Mouse (Mus musculus) layer of hippocampus, adult 9-10 months (tissue): ENCODE data around the gene Cep131.

ENCODE experiments used
- DNase-seq: peaks from one replicate; pipeline ENCODE4 v3.0.0; 2022; ENCODE audit warnings: low spot score

Cep131 gene

GRCm38 (mm10) chr11:120051124-120051811 is 35.4 kb downstream of the Cep131 start:
- no peak for DNase-seq

DNA sequence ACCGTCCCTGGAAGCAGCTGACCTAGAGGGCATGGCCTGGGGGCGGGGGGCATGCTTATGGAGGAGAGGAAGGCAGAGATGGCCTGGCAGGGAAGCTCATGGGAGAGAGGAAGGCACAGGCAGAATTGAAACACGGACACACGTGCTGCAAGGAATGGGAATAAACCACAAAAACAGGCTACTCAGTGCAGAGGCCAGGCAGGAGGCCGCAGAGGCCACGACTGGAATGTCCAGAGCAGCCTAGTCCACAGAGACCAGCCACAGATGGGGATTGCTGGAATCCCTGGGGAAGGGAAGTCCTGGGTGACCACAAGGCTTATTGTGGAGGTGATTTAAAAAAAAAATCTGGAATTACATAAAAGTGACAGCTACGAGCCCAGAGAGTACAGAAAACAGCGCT is 37.6 kb downstream of the Cep131 start:
- DNase-seq, result no peak

- DNase-seq, result no peak
Measured at GRCm38 (mm10) chr11:120048252-120048556, 38.4 kb downstream of the Cep131 start.

- no peak for DNase-seq
Measured at GRCm38 (mm10) chr11:120047531-120048251, 38.9 kb downstream of the Cep131 start.

- DNase-seq, result no peak
Measured at GRCm38 (mm10) chr11:120046553-120047191, 40.0 kb downstream of the Cep131 start, which contains the start of gene Aatk. TSS of gene Aatk (minus strand) at chr11:120047167.

DNA sequence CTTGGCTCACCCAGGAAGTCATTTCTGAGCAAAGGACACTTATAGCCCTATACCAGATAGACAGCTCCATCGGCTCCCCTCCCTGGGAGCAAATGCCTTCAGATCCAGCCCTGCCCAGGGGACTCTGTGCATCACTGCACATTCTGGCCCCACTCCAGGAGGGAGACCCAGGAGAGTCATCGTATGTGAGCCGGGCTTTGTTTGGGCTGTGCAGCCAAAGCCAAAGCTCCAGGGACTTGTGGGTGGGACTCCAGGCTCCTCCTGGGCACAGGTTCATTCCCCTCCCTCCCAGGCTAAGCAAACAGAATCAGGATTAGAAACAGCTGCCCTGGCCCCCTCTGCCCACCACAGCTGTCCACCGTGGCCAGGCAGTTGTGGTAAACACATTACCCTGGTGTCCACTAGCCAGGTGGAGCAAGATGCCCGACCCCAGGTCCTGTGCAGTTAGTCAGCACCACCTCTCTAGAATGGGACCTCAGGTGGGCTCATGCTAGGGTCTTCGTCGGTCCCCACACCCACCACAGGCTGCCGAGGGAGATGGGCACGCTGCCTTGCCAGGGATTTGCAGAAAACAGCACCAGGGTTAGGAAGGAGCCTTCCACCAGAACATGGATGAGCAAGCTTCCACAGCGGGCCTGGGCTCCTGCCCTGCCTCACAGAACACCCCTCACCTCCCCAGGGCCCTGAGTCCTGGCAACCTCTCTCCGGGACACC is 40.6 kb downstream of the Cep131 start:
- no peak for DNase-seq

GRCm38 (mm10) chr11:120045341-120045740 is 41.3 kb downstream of the Cep131 start:
- no peak for DNase-seq

DNA sequence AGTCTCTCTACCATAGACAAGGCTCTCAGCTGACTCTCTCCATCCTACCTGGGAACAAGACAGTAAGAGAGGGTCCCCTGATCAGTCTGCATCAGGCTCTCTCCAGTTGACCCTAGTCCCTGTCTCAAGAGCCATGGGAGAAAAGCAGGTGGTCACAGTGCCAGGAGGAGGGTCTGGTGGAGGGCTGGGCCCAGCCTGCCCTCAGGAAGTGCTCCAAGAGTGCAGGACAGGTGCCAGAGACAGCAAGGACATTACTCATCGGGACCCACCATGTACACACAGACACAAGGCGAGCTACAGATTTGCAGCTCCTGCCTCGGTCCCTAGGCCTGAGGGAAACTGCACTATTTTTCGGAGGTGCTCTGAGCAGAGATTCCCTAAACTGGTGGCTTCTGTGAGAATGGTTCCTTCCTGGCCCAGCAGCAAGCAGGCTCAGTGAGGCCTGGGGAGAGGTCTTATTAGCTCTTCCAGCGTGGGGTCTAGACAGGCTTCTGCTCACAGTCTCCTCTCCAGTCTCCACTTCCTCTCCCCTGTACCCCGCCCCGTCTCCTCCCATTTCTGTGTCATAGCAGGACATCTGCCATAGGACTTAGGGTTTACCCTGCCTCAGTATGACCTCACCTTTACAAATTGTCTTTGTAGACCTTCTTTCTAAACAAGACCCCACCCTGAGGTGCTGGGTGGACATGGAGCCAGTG is 44.3 kb downstream of the Cep131 start:
- DNase-seq, result no peak

DNA sequence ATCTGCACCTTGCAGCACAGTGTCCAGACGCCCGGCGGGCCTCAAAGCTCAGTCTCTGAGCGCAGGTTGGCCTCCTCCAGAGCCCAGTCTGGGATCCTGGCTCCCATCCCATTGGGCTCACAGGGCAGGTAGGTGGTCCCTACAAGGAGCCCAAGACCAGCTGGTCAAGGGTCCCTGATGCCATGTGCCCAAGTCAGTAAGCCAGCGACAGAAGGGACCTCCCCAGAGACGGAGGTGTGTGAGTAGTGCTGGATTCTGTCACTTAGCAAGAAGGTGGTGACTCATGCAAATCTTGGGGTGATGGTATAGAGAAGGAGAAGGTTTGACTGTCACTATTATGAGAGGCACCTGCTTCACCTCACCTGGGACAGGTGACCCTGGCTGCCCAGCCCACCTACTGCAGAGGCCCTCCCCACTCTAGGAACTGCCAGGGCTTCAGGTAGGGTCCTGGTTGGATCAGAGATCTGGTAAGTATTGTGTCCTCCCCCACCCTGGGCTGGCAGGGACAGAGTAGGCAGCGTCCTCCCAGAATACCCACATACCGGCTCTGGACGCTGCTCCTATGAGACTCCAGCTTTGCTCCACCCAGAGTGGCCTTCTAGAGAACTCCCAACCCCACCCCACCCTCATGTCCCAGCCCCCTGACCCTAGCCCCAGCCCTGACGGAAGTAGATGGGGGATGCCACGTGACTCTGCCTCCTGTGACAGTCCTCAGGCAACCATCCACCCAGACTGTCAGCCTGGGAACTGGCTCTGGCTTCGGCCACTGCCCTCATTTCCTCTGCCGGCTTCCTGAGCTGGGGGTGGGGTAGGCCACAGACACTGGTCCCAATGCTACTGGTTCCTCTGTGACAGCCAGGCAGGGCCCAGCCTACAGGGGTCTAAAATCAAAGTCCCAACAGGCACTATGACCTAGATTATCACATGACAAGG is 45.2 kb downstream of the Cep131 start:
- no peak for DNase-seq

DNA sequence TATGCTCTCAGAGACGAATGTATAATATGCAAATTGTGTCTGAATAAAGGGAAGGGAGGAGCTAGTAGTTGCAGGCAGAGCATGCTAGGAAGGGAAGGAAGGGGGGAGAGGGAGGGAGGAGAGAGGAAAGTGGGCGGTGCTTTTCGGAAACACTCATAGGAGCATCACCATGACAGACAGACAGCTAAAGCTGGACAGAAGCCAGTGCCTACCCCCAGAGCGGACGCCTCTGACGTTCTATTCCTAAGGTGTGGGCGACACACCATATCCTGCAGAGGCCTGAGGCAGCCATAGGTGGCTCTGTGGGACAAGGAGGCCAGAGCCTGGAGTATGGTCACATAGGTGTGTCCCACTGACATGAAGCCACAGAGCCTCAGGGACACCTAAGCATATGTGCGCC is 46.2 kb downstream of the Cep131 start:
- no peak for DNase-seq

DNA sequence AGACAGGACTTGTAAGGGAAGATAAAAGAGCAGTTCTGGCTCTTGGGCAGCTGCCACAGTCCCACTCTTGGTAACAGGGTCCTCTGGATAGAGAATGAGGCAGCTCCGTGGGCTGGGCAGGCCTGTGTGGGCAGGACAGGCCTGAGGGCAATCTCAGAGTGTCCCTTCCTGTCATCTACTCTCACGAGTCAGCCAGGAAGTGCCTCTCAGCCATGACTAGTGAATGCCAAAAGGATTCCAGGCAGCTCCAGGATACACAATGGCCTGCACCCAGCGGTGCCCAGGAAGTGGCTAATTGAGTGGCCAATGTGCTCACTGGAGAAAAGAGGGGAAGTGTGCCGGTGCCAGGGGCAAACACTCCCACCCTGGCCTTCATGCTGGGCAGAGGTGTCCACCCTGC is 47.0 kb downstream of the Cep131 start:
- no peak for DNase-seq

GRCm38 (mm10) chr11:120034762-120035161 is 51.9 kb downstream of the Cep131 start:
- DNase-seq, result no peak

- DNase-seq, result no peak
Measured at GRCm38 (mm10) chr11:120034306-120034705, 52.3 kb downstream of the Cep131 start.

DNA sequence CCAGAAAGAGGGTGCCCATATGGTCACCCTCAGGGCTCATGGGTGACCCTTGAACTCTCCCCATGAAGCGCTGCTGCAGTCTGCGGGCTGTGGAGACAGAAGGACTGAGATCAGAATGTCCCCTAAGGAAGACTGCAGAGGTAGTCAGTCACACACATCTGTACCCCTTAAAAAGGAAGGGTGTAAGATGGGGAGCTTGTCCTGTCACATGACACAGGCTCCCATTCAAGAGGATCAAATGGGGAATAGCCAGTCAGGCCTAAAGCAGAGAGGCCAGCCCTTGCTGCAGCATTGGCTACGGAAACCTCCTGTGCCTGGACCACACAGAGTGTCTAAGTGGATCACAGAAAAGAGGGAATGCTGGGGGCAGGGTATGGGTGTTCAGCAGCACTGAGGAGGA is 53.2 kb downstream of the Cep131 start:
- DNase-seq, result no peak

DNA sequence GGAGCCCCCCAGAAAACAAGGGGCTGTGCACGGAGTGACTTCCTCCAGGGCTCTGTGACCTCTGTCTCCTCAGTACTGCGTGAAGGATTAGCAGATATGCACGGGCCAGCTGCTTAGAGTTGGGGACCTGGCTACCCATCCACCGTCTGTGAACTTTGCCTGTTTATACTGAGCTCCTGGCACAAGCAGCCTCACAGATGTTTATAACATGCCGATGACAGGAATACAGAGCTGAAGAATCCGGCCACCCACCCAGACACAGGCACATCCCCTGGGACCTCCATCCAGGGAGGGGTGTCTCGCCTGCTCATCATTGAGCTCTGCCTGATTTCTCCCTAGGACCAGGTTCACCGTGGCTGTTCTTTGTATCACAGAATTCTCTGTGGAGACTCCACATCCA is 54.6 kb downstream of the Cep131 start:
- no peak for DNase-seq

DNA sequence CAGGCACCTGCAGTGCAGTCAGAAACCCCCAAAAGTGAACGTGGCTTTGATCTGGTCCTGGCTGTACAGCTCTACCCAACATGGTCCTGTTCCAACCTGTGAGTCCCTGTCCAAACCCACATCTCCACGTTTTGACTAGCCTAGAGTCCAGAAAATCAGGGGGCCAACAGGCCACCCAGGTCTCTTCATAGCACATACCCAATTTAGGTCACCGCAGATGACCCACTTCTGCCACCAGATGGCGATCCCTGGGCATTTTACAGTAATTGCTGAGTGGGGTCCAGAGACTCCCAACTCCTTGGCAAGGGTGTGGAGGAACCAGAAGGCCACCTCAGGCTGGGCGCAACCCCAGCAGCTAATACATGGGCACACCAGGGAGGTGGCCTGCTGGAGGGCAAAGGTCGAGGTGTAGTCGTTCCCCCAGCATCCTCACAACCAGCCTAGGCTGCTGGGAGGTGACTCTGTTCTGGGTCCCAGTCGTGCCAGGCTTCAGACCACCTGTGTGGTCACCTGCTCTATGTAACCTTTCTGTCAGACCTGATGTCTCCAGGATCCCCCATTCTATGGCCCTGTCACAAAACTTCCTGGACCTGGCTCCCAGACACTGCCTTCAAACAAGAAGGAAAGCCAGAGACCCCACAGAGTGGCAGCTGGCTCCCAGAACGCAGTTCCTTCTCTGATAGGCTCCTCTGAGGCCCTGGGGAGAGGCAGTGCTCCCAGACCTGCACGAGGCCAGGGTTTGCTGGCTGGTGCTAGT is 56.3 kb downstream of the Cep131 start:
- no peak for DNase-seq

- DNase-seq, result no peak
Measured at GRCm38 (mm10) chr11:120029431-120030144, 57.0 kb downstream of the Cep131 start.

GRCm38 (mm10) chr11:120028319-120029092 is 58.1 kb downstream of the Cep131 start:
- no peak for DNase-seq

DNA sequence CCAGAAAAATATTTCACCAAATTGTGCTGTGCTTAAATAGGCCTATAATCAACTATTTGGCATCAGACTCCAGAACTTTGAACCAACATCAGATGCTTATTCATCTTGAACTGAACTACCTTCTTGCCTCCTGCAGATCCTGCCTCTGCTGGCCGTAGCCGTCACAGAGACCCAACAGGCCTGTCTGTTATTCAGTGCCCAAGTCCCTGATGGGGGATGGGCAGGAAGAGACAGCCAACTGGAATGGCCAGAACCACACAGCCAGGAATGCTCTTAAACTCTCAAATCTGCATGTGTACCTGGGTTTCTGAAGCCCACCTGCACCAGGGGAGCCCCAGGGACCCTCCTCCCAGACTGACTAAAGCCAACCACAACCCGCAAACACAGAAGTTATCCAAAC is 59.7 kb downstream of the Cep131 start:
- no peak for DNase-seq
